ENCODE assay signal across 8 mouse cellular contexts in the genomic region with DNA sequence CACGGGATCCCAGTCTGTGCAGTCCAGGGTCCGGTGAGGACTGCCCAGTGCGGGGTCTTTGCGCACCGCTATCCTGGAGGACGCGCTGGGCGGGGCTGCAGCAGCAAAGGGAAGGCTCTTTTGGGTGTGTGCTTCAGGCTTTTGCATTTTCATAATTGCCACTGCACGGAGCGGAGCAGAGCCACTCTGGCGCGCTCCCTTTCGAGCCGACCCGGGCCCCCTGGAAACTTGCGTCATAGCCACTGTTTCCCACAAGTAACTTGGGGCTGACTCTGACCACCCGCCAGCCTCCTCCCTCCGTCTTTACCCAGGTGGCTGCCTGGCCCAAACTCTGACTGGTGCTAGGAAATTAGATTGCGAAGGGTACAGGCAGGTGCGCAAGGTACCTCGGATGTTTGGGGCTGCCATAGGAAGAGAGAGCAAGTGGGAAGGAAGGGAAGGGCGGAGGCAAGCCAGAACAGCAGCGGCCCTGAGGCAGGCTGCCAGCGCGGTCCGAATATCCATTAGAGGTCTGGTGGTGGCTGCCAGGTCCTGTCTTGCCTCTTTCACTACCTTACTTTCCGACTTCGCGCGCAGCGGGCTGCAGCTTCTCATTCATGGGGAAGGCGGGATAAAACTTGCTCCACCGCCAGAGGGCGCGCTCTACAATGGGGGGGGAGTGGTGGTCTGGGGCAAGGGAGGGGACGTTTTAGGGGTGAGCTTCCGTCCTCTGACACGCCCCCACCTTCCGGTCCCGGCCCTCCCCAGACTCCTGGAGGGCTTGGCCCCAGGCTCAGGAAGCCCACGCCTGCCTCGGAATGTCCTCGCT. TPM values are rescaled to one million over a fixed set of nuclear protein-coding genes. Genes with fewer than 3 reads are reported as not detected.
DNase-seq lines count a peak whose midpoint lies in the region; ATAC-seq lines count a peak whose summit lies in the region.

No protein-coding gene starts in this region.

- H3K4me3 ChIP-seq in embryonic facial prominence, embryonic 14.5 days (ENCODE audit: low read depth, low read length) = peak overlapping the region; percentile 81
- peak overlapping the region; percentile 65 for H3K4me3 ChIP-seq in heart, embryonic 11.5 days (ENCODE audit: low read depth, low read length)
- peak overlapping the region; percentile 70 for H3K4me3 ChIP-seq in kidney, embryonic 14.5 days (ENCODE audit: low read length)
- H3K4me3 ChIP-seq in liver, embryonic 11.5 days (ENCODE audit: low read depth, low read length) = peak overlapping the region; percentile 87

- DNase-seq in CD4-positive helper T cell, adult 2 months (ENCODE audit: low read depth, low spot score) = peak; percentile 76
- peak; percentile 31 to 61 for DNase-seq in adrenal gland, postnatal 4 days (ENCODE audit: low spot score in 2 of 2)
- DNase-seq in embryonic facial prominence, embryonic 14.5 days (ENCODE audit: low spot score) = peak; percentile 82
- DNase-seq in liver, embryonic 11.5 days (ENCODE audit: low spot score) = peak; percentile 77
- DNase-seq in splenic B cell, adult 2 months (ENCODE audit: low read depth, low spot score) = peak; percentile 77

- peak overlapping the region; percentile 78 for H3K9ac ChIP-seq in embryonic facial prominence, embryonic 14.5 days (ENCODE audit: low read depth, low read length)
- H3K9ac ChIP-seq in heart, embryonic 11.5 days (ENCODE audit: low read depth, low read length) = peak overlapping the region; percentile 90
- H3K9ac ChIP-seq in kidney, embryonic 14.5 days (ENCODE audit: low read depth, low read length) = peak overlapping the region; percentile 86; the same call in 1 of the 2 replicates
- H3K9ac ChIP-seq in liver, embryonic 11.5 days (ENCODE audit: low read depth, low read length) = peak overlapping the region; percentile 94

- WGBS in embryonic facial prominence, embryonic 14.5 days = 0% methylated on average over 32 of the region's 43 CpGs
- whole genome bisulfite sequencing in heart, embryonic 11.5 days (ENCODE audit: insufficient replicate concordance) = under 1% methylated on average over 43 of the region's 43 CpGs
- WGBS in kidney, embryonic 14.5 days = 2% methylated on average over 43 of the region's 43 CpGs
- WGBS in liver, embryonic 11.5 days = under 1% methylated on average over 43 of the region's 43 CpGs

- peak overlapping the region; percentile 89 for H3K27ac ChIP-seq in embryonic facial prominence, embryonic 14.5 days (replicated peaks; ENCODE audit: low read depth, low read length)
- H3K27ac ChIP-seq in heart, embryonic 11.5 days (ENCODE audit: low read depth, low read length) = peak overlapping the region; percentile 91
- peak overlapping the region; percentile 95 for H3K27ac ChIP-seq in kidney, embryonic 14.5 days (ENCODE audit: low read depth, low read length)
- peak overlapping the region; percentile 96 for H3K27ac ChIP-seq in liver, embryonic 11.5 days (ENCODE audit: low read depth, low read length)

- H3K36me3 ChIP-seq in embryonic facial prominence, embryonic 14.5 days (ENCODE audit: control insufficient read depth, insufficient read depth, low read length) = no peaks in the 10 kb centered on the region
- no peaks in the 10 kb centered on the region for H3K36me3 ChIP-seq in heart, embryonic 11.5 days (ENCODE audit: control insufficient read depth, insufficient read depth, low read length)
- no peaks in the 10 kb centered on the region for H3K36me3 ChIP-seq in kidney, embryonic 14.5 days (ENCODE audit: control insufficient read depth, insufficient read depth, low read length)
- H3K36me3 ChIP-seq in liver, embryonic 11.5 days (ENCODE audit: control insufficient read depth, insufficient read depth, low read length) = no peaks in the 10 kb centered on the region; the same call in 1 of the 2 replicates
- H3K36me3 ChIP-seq in splenic B cell, adult 2 months (ENCODE audit: control insufficient read depth, insufficient read depth, low read length, poor library complexity, severe bottlenecking) = no peaks in the 10 kb centered on the region

- peak; percentile 26 for ATAC-seq in embryonic facial prominence, embryonic 14.5 days (ENCODE audit: low read depth)
- ATAC-seq in heart, embryonic 11.5 days (replicated peaks; ENCODE audit: insufficient number of reproducible peaks, low FRiP score, low TSS enrichment) = peak; percentile 41
- peak; percentile 21 for ATAC-seq in kidney, embryonic 14.5 days (ENCODE audit: low FRiP score, low TSS enrichment)
- peak; percentile 44 for ATAC-seq in liver, embryonic 11.5 days (replicated peaks; ENCODE audit: low FRiP score)
- peak; percentile 14 for ATAC-seq in monocyte, adult 5-6 weeks (replicated peaks; ENCODE audit: insufficient number of reproducible peaks, low FRiP score, low TSS enrichment, poor library complexity, severe bottlenecking)

- no peaks in the 10 kb centered on the region for H3K9me3 ChIP-seq in embryonic facial prominence, embryonic 14.5 days (ENCODE audit: control insufficient read depth, low read length)
- H3K9me3 ChIP-seq in heart, embryonic 11.5 days (replicated peaks; ENCODE audit: control insufficient read depth, low read length) = no peaks in the 10 kb centered on the region
- no peaks in the 10 kb centered on the region for H3K9me3 ChIP-seq in kidney, embryonic 14.5 days (ENCODE audit: control insufficient read depth, low read length)
- no peaks in the 10 kb centered on the region for H3K9me3 ChIP-seq in liver, embryonic 11.5 days (ENCODE audit: control insufficient read depth, low read length)

- peaks cover 19% of the 10 kb centered on the region for H3K4me1 ChIP-seq in embryonic facial prominence, embryonic 14.5 days (ENCODE audit: control insufficient read depth, insufficient read depth, low read length)
- peaks cover 13% of the 10 kb centered on the region for H3K4me1 ChIP-seq in heart, embryonic 11.5 days (ENCODE audit: control insufficient read depth, insufficient read depth, low read length)
- peaks cover 17% of the 10 kb centered on the region for H3K4me1 ChIP-seq in kidney, embryonic 14.5 days (ENCODE audit: control insufficient read depth, insufficient read depth, low read length)
- H3K4me1 ChIP-seq in liver, embryonic 11.5 days (replicated peaks; ENCODE audit: control insufficient read depth, insufficient read depth, low read length) = peaks cover 28% of the 10 kb centered on the region

- H3K27me3 ChIP-seq in embryonic facial prominence, embryonic 14.5 days (replicated peaks; ENCODE audit: control insufficient read depth, insufficient read depth, low read length) = no peaks in the 10 kb centered on the region
- no peaks in the 10 kb centered on the region for H3K27me3 ChIP-seq in heart, embryonic 11.5 days (ENCODE audit: control insufficient read depth, insufficient read depth, low read length)
- no peaks in the 10 kb centered on the region for H3K27me3 ChIP-seq in kidney, embryonic 14.5 days (ENCODE audit: control insufficient read depth, insufficient read depth, low read length)
- H3K27me3 ChIP-seq in liver, embryonic 11.5 days (replicated peaks; ENCODE audit: control insufficient read depth, insufficient read depth, low read length) = no peaks in the 10 kb centered on the region
- no peaks in the 10 kb centered on the region for H3K27me3 ChIP-seq in splenic B cell, adult 2 months (ENCODE audit: control insufficient read depth, insufficient read depth, low read length, poor library complexity, severe bottlenecking)

- peak overlapping the region; percentile 72 for H3K4me2 ChIP-seq in embryonic facial prominence, embryonic 14.5 days (ENCODE audit: low read depth, low read length)
- H3K4me2 ChIP-seq in heart, embryonic 11.5 days = peak overlapping the region; percentile 96
- H3K4me2 ChIP-seq in kidney, embryonic 14.5 days (replicated peaks; ENCODE audit: low read depth, low read length) = peak overlapping the region; percentile 86
- H3K4me2 ChIP-seq in liver, embryonic 11.5 days = peak overlapping the region; percentile 98

RNA-seq across cellular contexts. Expression of gene Tfap4, which starts 0.7 kb away (rescaled TPM):
- 10 to 100 TPM; 16.6 to 19.2 TPM for total RNA-seq in adrenal gland, postnatal 4 days (2021)
- 16.6 and 17.2 TPM in 2 replicates for polyA plus RNA-seq in embryonic facial prominence, embryonic 14.5 days (2014; fragmentation: Nextera tagmentation; extraction: Ambion mirVana)
- polyA plus RNA-seq in heart, embryonic 11.5 days (2014; fragmentation: Nextera tagmentation; extraction: Ambion mirVana) = 7.3 and 9.4 TPM in 2 replicates
- polyA plus RNA-seq in kidney, embryonic 14.5 days (2014; fragmentation: Nextera tagmentation; extraction: Ambion mirVana) = 24.5 and 25.7 TPM in 2 replicates
- polyA plus RNA-seq in liver, embryonic 11.5 days (2014; fragmentation: Nextera tagmentation; extraction: Ambion mirVana) = 23.3 and 25.1 TPM in 2 replicates
- total RNA-seq in monocyte, adult 5-6 weeks (2017) = 2.7 to 14.0 TPM (median 4.0 TPM) in 3 replicates

RNA-seq across cellular contexts. Expression of gene Srl, which starts 18.7 kb away (rescaled TPM):
- 10 to 100 TPM; 21.8 to 42.0 TPM for total RNA-seq in adrenal gland, postnatal 4 days (2021)
- 89.2 and 112 TPM in 2 replicates for polyA plus RNA-seq in embryonic facial prominence, embryonic 14.5 days (2014; fragmentation: Nextera tagmentation; extraction: Ambion mirVana)
- polyA plus RNA-seq in heart, embryonic 11.5 days (2014; fragmentation: Nextera tagmentation; extraction: Ambion mirVana) = 147 and 191 TPM in 2 replicates
- polyA plus RNA-seq in kidney, embryonic 14.5 days (2014; fragmentation: Nextera tagmentation; extraction: Ambion mirVana) = 7.7 and 21.1 TPM in 2 replicates
- 8.7 and 8.8 TPM in 2 replicates for polyA plus RNA-seq in liver, embryonic 11.5 days (2014; fragmentation: Nextera tagmentation; extraction: Ambion mirVana)
- total RNA-seq in monocyte, adult 5-6 weeks (2017) = 0.29 to 0.38 TPM in 2 of 3 replicates, not detected in the other

RNA-seq across cellular contexts. Expression of gene Glis2, which starts 34.2 kb away (rescaled TPM):
- 10 to 100 TPM; 66.0 to 77.7 TPM for total RNA-seq in adrenal gland, postnatal 4 days (2021)
- polyA plus RNA-seq in embryonic facial prominence, embryonic 14.5 days (2014; fragmentation: Nextera tagmentation; extraction: Ambion mirVana) = 34.7 and 36.3 TPM in 2 replicates
- polyA plus RNA-seq in heart, embryonic 11.5 days (2014; fragmentation: Nextera tagmentation; extraction: Ambion mirVana) = 19.3 and 23.3 TPM in 2 replicates
- 42.4 and 47.3 TPM in 2 replicates for polyA plus RNA-seq in kidney, embryonic 14.5 days (2014; fragmentation: Nextera tagmentation; extraction: Ambion mirVana)
- polyA plus RNA-seq in liver, embryonic 11.5 days (2014; fragmentation: Nextera tagmentation; extraction: Ambion mirVana) = 10.8 and 11.7 TPM in 2 replicates
- 0.19 to 0.76 TPM (median 0.64 TPM) in 3 replicates for total RNA-seq in monocyte, adult 5-6 weeks (2017)

Comparison
In these comparisons a context has a peak if more than half of its experiments do, and no peak if none do; other contexts are left out.
1. Peak in every context shown above with its lines: DNase-seq, ATAC-seq, H3K4me3 ChIP-seq and H3K27ac ChIP-seq.